ENCODE assay signal across 2 mouse cellular contexts in genomic region chr6:82996740-82997315, GRCm38 (mm10).
A peak's percentile ranks its signal among the peaks of the same experiment; 100 is the strongest.
TF ChIP-seq lines count a peak whose summit lies in the region.

No protein-coding gene starts in this region.

TF ChIP-seq in C2C12, 6 proteins besides CTCF, POLR2A, EP300 and RAD21:
- TF ChIP-seq MYOD1 (IDR thresholded peaks at IDR 0.05; ENCODE audit: control insufficient read depth, insufficient read length, low read depth) (no peak), CEBPB (IDR thresholded peaks at IDR 0.05; ENCODE audit: low read depth) (peak; percentile 56), USF1 (IDR thresholded peaks at IDR 0.05; ENCODE audit: low read depth) (peak; percentile 77), MAX (IDR thresholded peaks at IDR 0.05) (peak; percentile 93), MYOG (IDR thresholded peaks at IDR 0.05; ENCODE audit: control insufficient read depth, extremely low read depth, insufficient read length) (no peak), FOSL1 (IDR thresholded peaks at IDR 0.05; ENCODE audit: insufficient read depth, low read length, poor library complexity, severe bottlenecking) (no peak)

TF ChIP-seq in myocyte, 11 proteins besides CTCF, POLR2A, EP300 and RAD21:
- TF ChIP-seq MAX (IDR thresholded peaks at IDR 0.05; ENCODE audit: low read depth) (peak; percentile 79), SRF (IDR thresholded peaks at IDR 0.05; ENCODE audit: control insufficient read depth, insufficient read length, low read depth) (peak; percentile 32), USF1 (IDR thresholded peaks at IDR 0.05; ENCODE audit: low read depth) (peak; percentile 78), MYOG (IDR thresholded peaks at IDR 0.05; ENCODE audit: control insufficient read depth in 1 of 3, insufficient read depth in 1 of 3, insufficient read length in 2 of 3, low read depth in 2 of 3) (no peak), CEBPB (IDR thresholded peaks at IDR 0.05; ENCODE audit: insufficient read depth, poor library complexity, severe bottlenecking) (0 out of 2 replicates have a peak, but pooled peaks have one; percentile 37), MYOD1 (IDR thresholded peaks at IDR 0.05; ENCODE audit: control insufficient read depth in 1 of 3, insufficient read length in 2 of 3, low read depth in 2 of 3) (no peak)
